Mouse (Mus musculus) embryonic facial prominence, embryonic 11.5 days (tissue): Measurements from ENCODE around the gene P2rx7. TPM values are rescaled to one million over a fixed set of nuclear protein-coding genes. Genes with fewer than 3 reads are reported as not detected.
A peak's percentile ranks its signal among the peaks of the same experiment; 100 is the strongest.

Source experiments
- ATAC-seq: fragments of 200-750 bp; cut with Nextera tagmentation; replicated peaks from 2 replicates; pipeline ENCODE4 v1.8.0; 2017; ENCODE audit warnings: low read depth; ENCODE audit not compliant: insufficient number of reproducible peaks, low FRiP score, low TSS enrichment
- DNase-seq: peaks from one replicate; pipeline ENCODE4 v3.0.0-alpha.2; 2015; ENCODE audit warnings: low spot score
- H3K27ac ChIP-seq: fragments of 300-500 bp; sonication (generic); replicated peaks from 2 replicates; pipeline ENCODE4 v1.5.1; 2014; ENCODE audit warnings: mild to moderate bottlenecking, low read depth, low read length, control low read depth
- H3K27me3 ChIP-seq: fragments of 300-500 bp; sonication (generic); 2 replicates; pipeline ENCODE4 v1.6.1; 2014; ENCODE audit warnings: mild to moderate bottlenecking, low read length, moderate library complexity, mixed read lengths; ENCODE audit not compliant: control insufficient read depth, insufficient read depth
- H3K36me3 ChIP-seq: fragments of 300-500 bp; sonication (generic); replicated peaks from 2 replicates; pipeline ENCODE4 v1.6.1; 2014; ENCODE audit warnings: low read depth, mild to moderate bottlenecking, low read length, moderate library complexity, mixed read lengths; ENCODE audit not compliant: control insufficient read depth, insufficient read depth
- H3K4me1 ChIP-seq: fragments of 300-500 bp; sonication (generic); 2 replicates; pipeline ENCODE4 v1.6.1; 2014; ENCODE audit warnings: low read length, mixed read lengths; ENCODE audit not compliant: control insufficient read depth, insufficient read depth
- H3K4me2 ChIP-seq: fragments of 300-500 bp; sonication (generic); 2 replicates; pipeline ENCODE4 v1.6.1; 2014; ENCODE audit warnings: low read depth, mild to moderate bottlenecking, control low read depth, low read length, moderate library complexity
- H3K4me3 ChIP-seq: fragments of 300-500 bp; sonication (generic); 2 replicates; pipeline ENCODE4 v1.5.1; 2014; ENCODE audit warnings: low read depth, low read length, control low read depth
- H3K9ac ChIP-seq: fragments of 300-500 bp; sonication (generic); replicated peaks from 2 replicates; pipeline ENCODE4 v1.6.1; 2014; ENCODE audit warnings: mild to moderate bottlenecking, control low read depth, low read length
- H3K9me3 ChIP-seq: fragments of 300-500 bp; sonication (generic); replicated peaks from 2 replicates; pipeline ENCODE4 v1.6.1; 2016; ENCODE audit warnings: mild to moderate bottlenecking, low read length, inconsistent platforms, mixed read lengths; ENCODE audit not compliant: control insufficient read depth
- WGBS: fragments of 180-500 bp; shearing (Covaris S2); extraction: QIAGEN DNeasy Blood & Tissue Kit; methylation state at CpG from one replicate; pipeline ENCODE4 v1.1.7; 2014; 5-methylcytosine and 5-hydroxymethylcytosine counted together
- polyA plus RNA-seq: library from polyadenylated mRNA; unstranded; fragments of >200 nt; fragmentation: Nextera tagmentation; extraction: Ambion mirVana; gene quantifications from 2 replicates; pipeline ENCODE4 v1.2.1, GENCODE M21; 2014

P2rx7 gene
- polyA plus RNA-seq, 1 experiment from 2014 or later: 0.58 TPM

DNA sequence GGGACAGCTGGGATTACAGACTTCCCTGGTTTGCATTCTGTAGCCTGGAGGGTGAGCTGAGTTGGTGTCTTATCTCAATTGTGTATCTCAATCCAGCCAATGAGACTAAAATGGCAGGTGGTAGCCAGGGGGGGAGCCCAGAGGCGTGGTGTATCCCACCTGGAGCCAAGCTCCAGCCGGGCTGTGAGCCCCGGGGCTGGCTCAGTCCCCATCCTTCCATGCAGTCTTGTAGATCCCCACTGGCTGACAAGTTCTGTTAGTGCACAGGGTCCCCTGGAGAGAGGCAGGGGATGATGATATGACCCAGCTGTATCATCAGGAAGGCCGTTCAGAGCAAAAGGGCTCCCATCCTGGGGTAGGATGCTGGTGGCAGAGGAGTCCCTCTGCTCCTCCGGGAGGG is 82.9 kb downstream of the P2rx7 start:
- Histone ChIP-seq H3K27me3 (no peaks in the 10 kb centered on the region), H3K36me3 (no peaks in the 10 kb centered on the region), H3K4me2 (no peak overlapping the region), H3K4me3 (no peak overlapping the region), H3K9ac (no peak overlapping the region), H3K9me3 (no peaks in the 10 kb centered on the region), H3K4me1 (no peaks in the 10 kb centered on the region), H3K27ac (no peak overlapping the region)
- DNase-seq: no peak
- no peak for ATAC-seq
- 70% methylated on average over 5 of the region's 5 CpGs for WGBS

DNA sequence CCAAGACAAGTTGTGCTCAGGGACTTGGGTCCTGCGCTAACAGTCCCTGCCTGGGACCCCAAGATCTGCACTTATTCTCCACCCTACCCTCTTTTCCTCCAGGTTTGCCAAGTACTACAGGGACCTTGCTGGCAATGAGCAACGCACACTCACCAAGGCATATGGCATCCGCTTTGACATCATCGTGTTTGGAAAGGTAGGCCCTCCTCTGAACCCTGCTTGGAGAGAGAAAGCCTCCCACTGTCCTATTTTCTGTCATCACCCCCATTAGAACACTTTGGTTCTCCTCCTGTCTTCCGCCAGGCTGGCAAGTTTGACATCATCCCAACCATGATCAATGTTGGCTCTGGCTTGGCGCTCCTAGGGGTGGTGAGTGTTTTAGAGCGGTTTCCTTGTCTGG is 83.4 kb downstream of the P2rx7 start:
- WGBS: 93% methylated on average over 7 of the region's 7 CpGs
- H3K9me3 ChIP-seq: no peaks in the 10 kb centered on the region
- ATAC-seq: no peak

GRCm38 (mm10) chr5:122730776-122731175 is 87.1 kb downstream of the P2rx7 start:
- Histone ChIP-seq H3K4me2 (no peak overlapping the region), H3K4me1 (peaks cover 3% of the 10 kb centered on the region; the same call in 1 of the 2 replicates), H3K27me3 (no peaks in the 10 kb centered on the region), H3K27ac (no peak overlapping the region), H3K4me3 (no peak overlapping the region), H3K36me3 (no peaks in the 10 kb centered on the region), H3K9me3 (no peaks in the 10 kb centered on the region), H3K9ac (no peak overlapping the region)
- WGBS: 85% methylated on average over 10 of the region's 10 CpGs
- ATAC-seq: no peak
- DNase-seq: no peak

More for the DNA sequence above, 83.4 kb downstream of the P2rx7 start:
- Histone ChIP-seq H3K36me3 (no peaks in the 10 kb centered on the region), H3K27ac (no peak overlapping the region), H3K4me3 (no peak overlapping the region), H3K4me2 (no peak overlapping the region), H3K9ac (no peak overlapping the region), H3K27me3 (no peaks in the 10 kb centered on the region), H3K4me1 (peaks cover 1% of the 10 kb centered on the region; the same call in 1 of the 2 replicates)
- DNase-seq: no peak

DNA sequence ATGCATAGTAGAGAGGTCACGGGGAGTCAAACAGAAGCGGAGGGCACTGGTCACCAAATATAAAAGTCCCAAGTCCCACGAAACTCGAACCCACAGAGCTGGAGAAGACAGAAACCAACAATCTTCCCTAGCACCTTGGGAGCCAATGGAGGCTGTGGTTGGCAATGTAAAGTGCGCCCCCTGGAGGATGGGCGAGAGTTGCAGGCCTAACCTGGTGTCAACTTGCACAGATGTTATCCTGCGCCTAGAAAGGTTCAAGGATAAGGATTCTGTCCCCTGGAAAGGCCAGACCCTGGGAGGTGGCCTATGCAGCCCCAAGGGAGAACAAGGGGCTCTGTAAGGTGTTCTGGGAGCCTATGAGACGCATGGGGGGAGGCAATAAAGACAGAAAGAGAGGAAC is 87.6 kb downstream of the P2rx7 start:
- H3K4me1 ChIP-seq: peaks cover 3% of the 10 kb centered on the region; the same call in 1 of the 2 replicates
- H3K27me3 ChIP-seq: no peaks in the 10 kb centered on the region
- 66% methylated on average over 8 of the region's 8 CpGs for WGBS
- ATAC-seq (no peak), DNase-seq (peak; percentile 44)
- no peak overlapping the region for H3K9ac ChIP-seq
- no peak overlapping the region for H3K4me3 ChIP-seq
- H3K36me3 ChIP-seq: no peaks in the 10 kb centered on the region
- peak overlapping the region; percentile 3; the same call in 1 of the 2 replicates for H3K27ac ChIP-seq
- no peaks in the 10 kb centered on the region for H3K9me3 ChIP-seq
- no peak overlapping the region for H3K4me2 ChIP-seq

GRCm38 (mm10) chr5:122731991-122732673 is 88.4 kb downstream of the P2rx7 start:
- Histone ChIP-seq H3K9me3 (no peaks in the 10 kb centered on the region), H3K27me3 (no peaks in the 10 kb centered on the region), H3K36me3 (no peaks in the 10 kb centered on the region; the same call in 1 of the 2 replicates), H3K4me1 (peaks cover 3% of the 10 kb centered on the region; the same call in 1 of the 2 replicates), H3K9ac (no peak overlapping the region), H3K27ac (peak overlapping the region; percentile 3; the same call in 1 of the 2 replicates), H3K4me3 (no peak overlapping the region), H3K4me2 (no peak overlapping the region; the same call in 1 of the 2 replicates)
- 28% methylated on average over 15 of the region's 15 CpGs for WGBS
- DNase-seq (peak; percentile 62), ATAC-seq (no peak)

DNA sequence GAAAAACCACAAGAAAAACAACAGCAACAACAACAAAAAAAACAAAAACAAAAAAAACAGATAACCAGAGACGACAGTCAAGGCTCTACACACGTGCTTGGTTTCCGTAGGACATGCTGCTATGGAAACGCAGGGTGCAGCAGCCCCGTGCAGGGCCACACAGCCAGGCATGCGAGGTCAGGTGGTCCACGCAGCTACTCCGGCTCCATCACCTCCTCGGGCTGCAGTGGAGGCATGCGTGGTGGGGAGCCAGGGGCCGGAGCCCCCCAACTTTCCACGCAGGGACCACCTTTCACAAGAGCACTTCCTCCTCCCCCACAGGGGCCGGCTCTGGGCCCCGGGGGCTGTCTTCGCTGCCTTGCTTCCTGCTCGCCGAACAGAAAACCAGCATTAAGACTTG is 90.2 kb downstream of the P2rx7 start:
- Histone ChIP-seq H3K4me3 (no peak overlapping the region), H3K27me3 (no peaks in the 10 kb centered on the region), H3K4me1 (peaks cover 3% of the 10 kb centered on the region; the same call in 1 of the 2 replicates), H3K9me3 (no peaks in the 10 kb centered on the region), H3K9ac (no peak overlapping the region), H3K36me3 (no peaks in the 10 kb centered on the region; the same call in 1 of the 2 replicates), H3K27ac (no peak overlapping the region), H3K4me2 (no peak overlapping the region)
- ATAC-seq (no peak), DNase-seq (no peak)
- 65% methylated on average over 17 of the region's 17 CpGs for WGBS

DNA sequence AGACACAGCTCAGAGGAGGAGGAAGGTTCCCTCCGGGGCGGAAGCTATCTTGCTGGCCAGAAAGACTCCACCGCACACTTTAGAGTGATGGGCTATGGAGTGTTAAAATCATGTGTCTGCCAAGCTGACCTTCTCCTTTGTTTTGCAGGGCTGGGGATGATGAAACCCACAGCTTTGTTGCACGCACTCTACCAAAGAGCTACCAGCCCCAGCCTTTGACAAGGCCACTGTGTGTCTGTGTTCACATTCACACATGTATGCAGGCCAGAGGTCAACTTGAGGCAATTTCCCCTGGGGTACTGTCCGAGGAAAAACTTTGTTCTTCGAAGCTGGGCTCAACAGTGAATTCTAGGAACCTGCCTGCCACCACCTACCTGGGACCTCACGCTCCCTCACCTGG is 92.1 kb downstream of the P2rx7 start:
- H3K4me3 ChIP-seq: no peak overlapping the region
- peaks cover 3% of the 10 kb centered on the region; the same call in 1 of the 2 replicates for H3K4me1 ChIP-seq
- no peaks in the 10 kb centered on the region; the same call in 1 of the 2 replicates for H3K36me3 ChIP-seq
- H3K27me3 ChIP-seq: no peaks in the 10 kb centered on the region
- ATAC-seq (no peak), DNase-seq (no peak)
- H3K9ac ChIP-seq: no peak overlapping the region
- H3K4me2 ChIP-seq: no peak overlapping the region
- no peak overlapping the region for H3K27ac ChIP-seq
- WGBS: 80% methylated on average over 7 of the region's 7 CpGs
- no peaks in the 10 kb centered on the region for H3K9me3 ChIP-seq

GRCm38 (mm10) chr5:122736761-122737160 is 93.0 kb downstream of the P2rx7 start:
- WGBS: 89% methylated on average over 15 of the region's 15 CpGs
- Histone ChIP-seq H3K36me3 (no peaks in the 10 kb centered on the region; the same call in 1 of the 2 replicates), H3K27me3 (no peaks in the 10 kb centered on the region), H3K27ac (no peak overlapping the region), H3K9ac (no peak overlapping the region), H3K4me3 (no peak overlapping the region), H3K4me2 (no peak overlapping the region), H3K4me1 (peaks cover 3% of the 10 kb centered on the region; the same call in 1 of the 2 replicates), H3K9me3 (no peaks in the 10 kb centered on the region)
- DNase-seq (no peak), ATAC-seq (no peak)
